Mouse (Mus musculus): ENCODE measurements around the gene Pm20d1. TPM values are rescaled to one million over a fixed set of nuclear protein-coding genes. Genes with fewer than 3 reads are reported as not detected.

Pm20d1 gene
- total and polyA plus RNA-seq, 3 experiments: 0.17 to 0.53 (median 0.21) TPM

GRCm38 (mm10) chr1:131828297-131829126, 31.3 kb downstream of the Pm20d1 start:
- Histone ChIP-seq H3K4me3 (replicated peaks in 1 of 3; ENCODE audit: low read depth in 2 of 3, low read length in 2 of 3, poor library complexity in 1 of 3) (peak overlapping the region; percentile 79 to 95 (median 85)), H3K9me3 (replicated peaks; ENCODE audit: low read length) (no peaks in the 10 kb centered on the region), H3K4me1 (ENCODE audit: control insufficient read depth in 1 of 2, insufficient read depth in 2 of 2) (peaks cover 11 to 74% of the 10 kb centered on the region in 2 experiments), H3K4me2 (ENCODE audit: insufficient read depth, low read depth, poor library complexity, severe bottlenecking) (peak overlapping the region; percentile 91), H3K9ac (ENCODE audit: insufficient read depth, low read depth) (peak overlapping the region; percentile 89), H3K27me3 (replicated peaks) (peaks cover 2% of the 10 kb centered on the region), H3K27ac (ENCODE audit: insufficient read depth, low read depth) (peak overlapping the region; percentile 67), H3K36me3 (replicated peaks in 1 of 2; ENCODE audit: control insufficient read depth in 1 of 2, insufficient read depth in 1 of 2, low read length in 1 of 2) (peaks cover 14 to 40% of the 10 kb centered on the region in 2 experiments), H3K79me2 (replicated peaks; ENCODE audit: control insufficient read depth, extremely low read depth, insufficient read depth, poor library complexity, severe bottlenecking) (no peaks in the 10 kb centered on the region; the same call in 1 of the 2 replicates)
- dilution Hi-C loops (cut with MboI; ENCODE audit: extremely low pct_ligation_motif_present, extremely low pct_unique_long_range_greater_than_20kb, low sequenced_read_pairs) (no loop called here), in situ Hi-C loops (cut with MboI; ENCODE audit: low pct_ligation_motif_present, low pct_unique_long_range_greater_than_20kb, low sequenced_read_pairs) (loop anchor here (25.0 kb wide), 1 partner anchor 116 kb away; no protein-coding TSS in a partner anchor)
- TF ChIP-seq RAD21 (IDR thresholded peaks at IDR 0.05; ENCODE audit: low read depth, low read length): no peak
- TF ChIP-seq NRF1 (IDR thresholded peaks at IDR 0.05; ENCODE audit: low read depth, low read length): 0 out of 2 replicates have a peak, but pooled peaks have one; percentile 6
- TF ChIP-seq TCF12 (IDR thresholded peaks at IDR 0.05; ENCODE audit: low read depth, low read length): no peak
- no peak for TF ChIP-seq BHLHE40 (IDR thresholded peaks at IDR 0.05; ENCODE audit: low read depth, low read length)
- TF ChIP-seq POLR2AphosphoS2 (IDR thresholded peaks at IDR 0.05; ENCODE audit: low read depth, low read length): no peak
- 0 out of 2 replicates have a peak, but pooled peaks have one; percentile 4 for TF ChIP-seq SIN3A (IDR thresholded peaks at IDR 0.05; ENCODE audit: low read length)
- no peak for TF ChIP-seq MAX (IDR thresholded peaks at IDR 0.05; ENCODE audit: low read length)
- peak; percentile 61 for TF ChIP-seq ZNF384 (IDR thresholded peaks at IDR 0.05; ENCODE audit: low read depth, low read length)
- no peak for TF ChIP-seq PAX5 (IDR thresholded peaks at IDR 0.05; ENCODE audit: low read length)
- no peak for TF ChIP-seq USF2 (conservative IDR thresholded peaks at IDR 0.05; ENCODE audit: low read depth, low read length)
- no peak for TF ChIP-seq TBP (conservative IDR thresholded peaks at IDR 0.05; ENCODE audit: low read depth, low read length)
- TF ChIP-seq GABPA (IDR thresholded peaks at IDR 0.05; ENCODE audit: insufficient replicate concordance, low read depth, low read length): no peak
- TF ChIP-seq MAZ (IDR thresholded peaks at IDR 0.05; ENCODE audit: low read depth, low read length): 0 out of 2 replicates have a peak, but pooled peaks have one; percentile 25
- TF ChIP-seq MXI1 (IDR thresholded peaks at IDR 0.05; ENCODE audit: low read depth, low read length): no peak
- no peak for TF ChIP-seq SMC3 (IDR thresholded peaks at IDR 0.05; ENCODE audit: low read depth, low read length)
- TF ChIP-seq RCOR1 (conservative IDR thresholded peaks at IDR 0.05; ENCODE audit: low read depth, low read length): no peak
- TF ChIP-seq IRF4 (IDR thresholded peaks at IDR 0.05; ENCODE audit: low read depth, low read length): no peak
- no peak; the same call in 1 of the 2 replicates for TF ChIP-seq ELF1 (IDR thresholded peaks at IDR 0.05; ENCODE audit: low read depth, low read length)
- TF ChIP-seq ZMIZ1 (IDR thresholded peaks at IDR 0.05; ENCODE audit: low read depth, low read length): no peak
- TF ChIP-seq E2F4 (IDR thresholded peaks at IDR 0.05; ENCODE audit: insufficient replicate concordance, low read depth, low read length): no peak
- TF ChIP-seq ZC3H11A (IDR thresholded peaks at IDR 0.05; ENCODE audit: low read depth, low read length): no peak
- no peak for TF ChIP-seq HCFC1 (IDR thresholded peaks at IDR 0.05; ENCODE audit: low read depth, low read length)
- no peak for TF ChIP-seq MYC (IDR thresholded peaks at IDR 0.05; ENCODE audit: low read depth, low read length)
- TF ChIP-seq JUN (IDR thresholded peaks at IDR 0.05; ENCODE audit: insufficient read depth, low read depth, low read length): no peak
- TF ChIP-seq KAT2A (IDR thresholded peaks at IDR 0.05; ENCODE audit: insufficient replicate concordance, low read length): no peak
- no peak for TF ChIP-seq ETS1 (conservative IDR thresholded peaks at IDR 0.05; ENCODE audit: low read depth, low read length)
- no peak; the same call in 1 of the 2 replicates for TF ChIP-seq UBTF (IDR thresholded peaks at IDR 0.05; ENCODE audit: low read depth, low read length)
- no peak for TF ChIP-seq USF1 (IDR thresholded peaks at IDR 0.05; ENCODE audit: low read depth, low read length)
- no peak for TF ChIP-seq CHD2 (IDR thresholded peaks at IDR 0.05; ENCODE audit: low read length)
- TF ChIP-seq MAFK (IDR thresholded peaks at IDR 0.05; ENCODE audit: insufficient replicate concordance, low read length): no peak
- no peak for TF ChIP-seq CTCF (conservative IDR thresholded peaks at IDR 0.05 in 1 of 2, IDR thresholded peaks at IDR 0.05 in 1 of 2; ENCODE audit: low read depth in 2 of 2, low read length in 2 of 2)
- TF ChIP-seq MEF2A (IDR thresholded peaks at IDR 0.05; ENCODE audit: borderline replicate concordance, low read depth, low read length): no peak
- TF ChIP-seq JUND (conservative IDR thresholded peaks at IDR 0.05; ENCODE audit: low read depth, low read length): no peak
- TF ChIP-seq ZKSCAN1 (IDR thresholded peaks at IDR 0.05; ENCODE audit: borderline replicate concordance, low read depth, low read length): no peak
- peak; percentile 24 for DNase-seq (ENCODE audit: extremely low read depth)
